Mouse (Mus musculus) layer of hippocampus, adult 18-20 months (tissue): Measurements from ENCODE around the gene Kcnj8. TPM values are rescaled to one million over a fixed set of nuclear protein-coding genes. Genes with fewer than 3 reads are reported as not detected.

ENCODE experiments used
- total RNA-seq, 2 experiments: library from RNA; stranded (reverse); gene quantifications; 2 replicates each; pipeline ENCODE4 v1.2.3; 2021

Gene Kcnj8
- total RNA-seq, 2 experiments from 2014 or later = 1.6 to 2.2 TPM

Other genes starting within 250 kb of the Kcnj8 start
- gene Slco1a5, start 248.6 kb downstream of the Kcnj8 start, total RNA-seq = not detected
- gene Pyroxd1, start 226.0 kb downstream of the Kcnj8 start, total RNA-seq = 10 to 100 TPM; 13.2 to 14.4 TPM
- 10 to 100 TPM; 22.9 to 28.0 TPM for gene Recql, start 184.5 kb downstream of the Kcnj8 start, total RNA-seq
- gene Golt1b, start 184.4 kb downstream of the Kcnj8 start, total RNA-seq = 10 to 100 TPM; 32.1 to 32.8 TPM
- gene Spx, start 158.2 kb downstream of the Kcnj8 start, total RNA-seq = 1 to 10 TPM in 1 of 2 experiments, under 1 TPM in 1; 0.94 to 2.0 TPM
- gene Gys2, start 98.5 kb downstream of the Kcnj8 start, total RNA-seq = under 1 TPM; 0.12 to 0.28 TPM
- 100 to 1,000 TPM; 589 to 628 TPM for gene Ldhb, start 63.7 kb downstream of the Kcnj8 start, total RNA-seq
- 1 to 10 TPM; 2.9 to 3.2 TPM for gene Abcc9, start 130.7 kb upstream of the Kcnj8 start, total RNA-seq
- 100 to 1,000 TPM in 1 of 2 experiments, 10 to 100 TPM in 1; 98.0 to 106 TPM for gene Cmas, start 185.1 kb upstream of the Kcnj8 start, total RNA-seq
- under 1 TPM in 1 of 2 experiments, not detected in 1; 0.15 TPM for gene Sult6b2, start 232.9 kb upstream of the Kcnj8 start, total RNA-seq